Comparison of ENCODE assay signal across 13 mouse cellular contexts in the genomic region with DNA sequence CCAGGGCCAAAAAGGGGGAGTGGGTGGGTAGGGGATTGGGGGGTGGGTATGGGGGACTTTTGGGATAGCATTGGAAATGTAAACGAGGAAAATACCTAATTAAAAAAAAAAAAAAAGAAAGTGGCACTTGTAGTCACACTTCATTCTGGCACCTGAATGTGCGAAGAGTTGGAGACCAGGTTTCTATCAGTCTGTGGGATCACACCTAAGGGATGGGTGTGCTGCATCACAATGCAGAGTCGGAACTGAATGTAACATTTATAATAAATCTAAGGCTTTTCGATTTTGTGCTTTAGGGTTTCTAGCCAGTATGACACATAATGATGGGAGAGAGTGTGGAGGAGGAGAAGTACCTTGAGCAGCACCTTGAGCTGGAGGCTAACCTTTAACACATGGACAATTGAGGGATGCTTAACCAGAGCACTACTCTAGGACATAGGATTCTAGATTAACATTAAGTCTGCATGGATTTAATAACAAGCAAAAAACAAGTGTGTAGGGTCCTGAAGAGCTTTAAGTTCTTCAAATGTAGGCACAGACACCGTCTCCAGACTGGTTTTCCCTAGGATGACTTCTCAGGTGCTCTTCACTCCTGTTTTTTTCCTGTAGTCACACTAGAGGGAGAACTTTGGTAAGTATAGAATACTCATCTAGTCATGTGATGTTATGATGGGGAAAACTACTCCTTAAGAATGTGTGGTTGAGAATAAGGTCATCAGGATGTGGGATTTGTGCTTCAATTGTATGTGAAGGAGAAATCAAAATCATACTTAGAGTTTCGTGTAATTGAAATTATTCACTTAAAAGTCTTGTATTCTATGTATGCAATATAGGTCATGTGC.
DNase-seq lines count a peak whose midpoint lies in the region; ATAC-seq lines count a peak whose summit lies in the region.
"Had no signal": no experiment of that assay in that cellular context is flagged by ENCODE, and none has a peak within 500 bp of the region (broad histone marks: within the 10 kb centered on the region; RNA-seq: fewer than 3 reads in every experiment).

No protein-coding gene starts in this region.

- H3K27ac ChIP-seq in hindbrain, embryonic 11.5 days (ENCODE audit: low read depth, low read length), result no peak overlapping the region
- no peak overlapping the region for H3K27ac ChIP-seq in hindbrain, embryonic 16.5 days (ENCODE audit: low read depth, low read length)
- H3K27ac ChIP-seq in midbrain, embryonic 13.5 days, result no peak overlapping the region
- no peak overlapping the region for H3K27ac ChIP-seq in midbrain, embryonic 10.5 days (replicated peaks)
- no peak overlapping the region for H3K27ac ChIP-seq in limb, embryonic 12.5 days
- H3K27ac ChIP-seq: lung, embryonic 15.5 days had no signal

- no peak overlapping the region for H3K4me2 ChIP-seq in hindbrain, embryonic 11.5 days (replicated peaks; ENCODE audit: low read depth, low read length)
- H3K4me2 ChIP-seq in hindbrain, embryonic 16.5 days (ENCODE audit: low read length), result no peak overlapping the region
- H3K4me2 ChIP-seq in midbrain, embryonic 13.5 days (replicated peaks), result no peak overlapping the region
- H3K4me2 ChIP-seq in limb, embryonic 12.5 days, result no peak overlapping the region
- H3K4me2 ChIP-seq: lung, embryonic 15.5 days had no signal

- 88% methylated on average over 6 of the region's 6 CpGs for WGBS in hindbrain, embryonic 11.5 days
- WGBS in hindbrain, embryonic 16.5 days, result 87% methylated on average over 6 of the region's 6 CpGs
- 83% methylated on average over 6 of the region's 6 CpGs for WGBS in midbrain, embryonic 13.5 days
- WGBS in midbrain, embryonic 10.5 days, result 84% methylated on average over 6 of the region's 6 CpGs
- WGBS in limb, embryonic 12.5 days, result 80% methylated on average over 6 of the region's 6 CpGs

- DNase-seq in hindbrain, embryonic 11.5 days (ENCODE audit: low spot score), result no peak
- DNase-seq in midbrain, embryonic 10.5 days (ENCODE audit: low spot score), result no peak
- no peak for DNase-seq in lung, postnatal 4 days
- DNase-seq in cerebellum, adult 11-12 months, result no peak
- DNase-seq: cerebellum, adult 2 months; heart, postnatal 36 days; kidney, adult 8-10 months; right cerebral cortex, postnatal 14 days; thymus, postnatal 14 days had no signal

- ATAC-seq in hindbrain, embryonic 11.5 days (ENCODE audit: low FRiP score), result peak; percentile 36
- no peak for ATAC-seq in hindbrain, embryonic 16.5 days
- ATAC-seq in midbrain, embryonic 13.5 days, result 0 out of 2 replicates have a peak, but pooled peaks have one; percentile 37
- ATAC-seq in limb, embryonic 12.5 days (ENCODE audit: insufficient number of reproducible peaks, insufficient read depth, low FRiP score, low TSS enrichment, low read depth), result peak; percentile 52; the same call in 1 of the 2 replicates

- no peak overlapping the region for H3K9ac ChIP-seq in hindbrain, embryonic 11.5 days (ENCODE audit: low read depth, low read length)
- H3K9ac ChIP-seq in hindbrain, embryonic 16.5 days (ENCODE audit: low read depth, low read length), result no peak overlapping the region
- H3K9ac ChIP-seq in midbrain, embryonic 13.5 days (replicated peaks), result no peak overlapping the region
- H3K9ac ChIP-seq in limb, embryonic 12.5 days (replicated peaks), result no peak overlapping the region
- H3K9ac ChIP-seq: lung, embryonic 15.5 days had no signal

- no peak overlapping the region for H3K4me3 ChIP-seq in hindbrain, embryonic 11.5 days (ENCODE audit: low read depth, low read length)
- H3K4me3 ChIP-seq in hindbrain, embryonic 16.5 days (ENCODE audit: low read length), result no peak overlapping the region
- H3K4me3 ChIP-seq in midbrain, embryonic 13.5 days (replicated peaks), result no peak overlapping the region
- no peak overlapping the region for H3K4me3 ChIP-seq in midbrain, embryonic 10.5 days
- no peak overlapping the region for H3K4me3 ChIP-seq in limb, embryonic 12.5 days (replicated peaks)
- H3K4me3 ChIP-seq: lung, embryonic 15.5 days had no signal

- H3K27me3 ChIP-seq in hindbrain, embryonic 11.5 days (ENCODE audit: control insufficient read depth, insufficient read depth, low read length), result no peaks in the 10 kb centered on the region
- H3K27me3 ChIP-seq in hindbrain, embryonic 16.5 days (replicated peaks; ENCODE audit: control insufficient read depth, insufficient read depth, low read length), result no peaks in the 10 kb centered on the region
- H3K27me3 ChIP-seq in midbrain, embryonic 13.5 days, result no peaks in the 10 kb centered on the region
- H3K27me3 ChIP-seq in midbrain, embryonic 10.5 days (ENCODE audit: low read depth, poor library complexity, severe bottlenecking), result no peaks in the 10 kb centered on the region
- H3K27me3 ChIP-seq in limb, embryonic 12.5 days, result no peaks in the 10 kb centered on the region
- H3K27me3 ChIP-seq: lung, embryonic 15.5 days had no signal

- no peaks in the 10 kb centered on the region for H3K4me1 ChIP-seq in hindbrain, embryonic 11.5 days (replicated peaks; ENCODE audit: control insufficient read depth, insufficient read depth, low read length)
- H3K4me1 ChIP-seq in hindbrain, embryonic 16.5 days (ENCODE audit: control insufficient read depth, insufficient read depth, low read depth, low read length), result no peaks in the 10 kb centered on the region
- H3K4me1 ChIP-seq in midbrain, embryonic 13.5 days (replicated peaks), result no peaks in the 10 kb centered on the region
- H3K4me1 ChIP-seq in midbrain, embryonic 10.5 days, result no peaks in the 10 kb centered on the region
- H3K4me1 ChIP-seq in limb, embryonic 12.5 days (replicated peaks), result no peaks in the 10 kb centered on the region
- H3K4me1 ChIP-seq: lung, embryonic 15.5 days had no signal

- no peaks in the 10 kb centered on the region for H3K9me3 ChIP-seq in hindbrain, embryonic 11.5 days (ENCODE audit: control insufficient read depth, low read length)
- no peaks in the 10 kb centered on the region for H3K9me3 ChIP-seq in hindbrain, embryonic 16.5 days (ENCODE audit: control insufficient read depth, low read length)
- no peaks in the 10 kb centered on the region for H3K9me3 ChIP-seq in midbrain, embryonic 13.5 days
- no peaks in the 10 kb centered on the region for H3K9me3 ChIP-seq in midbrain, embryonic 10.5 days (replicated peaks)
- 0 out of 2 replicates have a peak, but pooled peaks cover 3% of the 10 kb centered on the region for H3K9me3 ChIP-seq in limb, embryonic 12.5 days
- H3K9me3 ChIP-seq: lung, embryonic 15.5 days had no signal

- no peaks in the 10 kb centered on the region for H3K36me3 ChIP-seq in hindbrain, embryonic 11.5 days (ENCODE audit: control insufficient read depth, insufficient read depth, low read length)
- H3K36me3 ChIP-seq in hindbrain, embryonic 16.5 days (ENCODE audit: control insufficient read depth, insufficient read depth, low read length), result no peaks in the 10 kb centered on the region
- no peaks in the 10 kb centered on the region for H3K36me3 ChIP-seq in midbrain, embryonic 13.5 days
- no peaks in the 10 kb centered on the region for H3K36me3 ChIP-seq in midbrain, embryonic 10.5 days
- no peaks in the 10 kb centered on the region for H3K36me3 ChIP-seq in limb, embryonic 12.5 days
- H3K36me3 ChIP-seq: lung, embryonic 15.5 days had no signal
